In the genomic region with DNA sequence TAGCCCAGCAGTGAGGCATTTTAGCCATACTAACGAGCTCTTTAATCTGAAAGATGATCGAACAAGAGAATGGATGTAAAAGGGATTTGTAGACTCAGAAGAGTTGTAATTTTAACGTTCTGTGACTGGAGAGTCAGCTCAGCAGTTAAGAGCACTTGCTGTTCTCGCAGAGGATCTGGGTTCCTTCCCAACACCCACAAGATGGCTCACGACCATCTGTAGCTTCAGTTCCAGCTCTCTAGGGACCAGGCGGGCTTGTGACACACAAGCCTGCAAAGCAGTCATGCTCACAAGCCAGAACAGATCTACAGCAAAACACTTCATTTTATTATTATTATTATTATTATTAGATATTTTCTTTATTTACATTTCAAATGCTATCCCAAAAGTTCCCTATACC, we compare ENCODE assay signal across 12 mouse cellular contexts. TPM values are rescaled to one million over a fixed set of nuclear protein-coding genes. Genes with fewer than 3 reads are reported as not detected.
DNase-seq lines count a peak whose midpoint lies in the region; ATAC-seq lines count a peak whose summit lies in the region.
"Had no signal": no experiment of that assay in that cellular context is flagged by ENCODE, and none has a peak within 500 bp of the region (broad histone marks: within the 10 kb centered on the region; RNA-seq: fewer than 3 reads in every experiment).

No protein-coding gene starts in this region.

- intact Hi-C loops in heart, postnatal 25 days (cut with DNase I) = no loop called here

- H3K9ac ChIP-seq in hindbrain, embryonic 13.5 days = peak overlapping the region; percentile 29; the same call in 1 of the 2 replicates
- no peak overlapping the region for H3K9ac ChIP-seq in hindbrain, embryonic 12.5 days
- H3K9ac ChIP-seq: hindbrain, embryonic 15.5 days; limb, embryonic 12.5 days had no signal

- H3K36me3 ChIP-seq in hindbrain, embryonic 13.5 days = peaks cover 5% of the 10 kb centered on the region
- peaks cover 13% of the 10 kb centered on the region; the same call in 1 of the 2 replicates for H3K36me3 ChIP-seq in hindbrain, embryonic 12.5 days
- H3K36me3 ChIP-seq: hindbrain, embryonic 15.5 days had no signal

- H3K4me2 ChIP-seq in hindbrain, embryonic 13.5 days = no peak overlapping the region
- H3K4me2 ChIP-seq in hindbrain, embryonic 12.5 days (replicated peaks) = no peak overlapping the region
- H3K4me2 ChIP-seq: hindbrain, embryonic 15.5 days; limb, embryonic 12.5 days had no signal

- peak; percentile 22 for DNase-seq in brain, embryonic 18.5 days (ENCODE audit: low read depth, low spot score)
- peak; percentile 40 for DNase-seq in heart, postnatal 25 days (ENCODE audit: low spot score)
- DNase-seq in right cerebral cortex, postnatal 10 days (ENCODE audit: low spot score in 2 of 2) = peak; percentile 68 to 74
- no peak for DNase-seq in lung, postnatal 36 days
- DNase-seq: lung, postnatal 14 days; thymus, postnatal 36 days had no signal

- no peak for ATAC-seq in hindbrain, embryonic 13.5 days (ENCODE audit: low FRiP score)
- ATAC-seq in hindbrain, embryonic 12.5 days (ENCODE audit: low FRiP score) = no peak
- ATAC-seq in megakaryocyte progenitor cell, adult 5-6 weeks (replicated peaks; ENCODE audit: poor library complexity) = no peak

- no peak overlapping the region for H3K4me3 ChIP-seq in hindbrain, embryonic 13.5 days
- H3K4me3 ChIP-seq in hindbrain, embryonic 12.5 days = no peak overlapping the region
- H3K4me3 ChIP-seq: hindbrain, embryonic 15.5 days; limb, embryonic 12.5 days had no signal

- H3K27me3 ChIP-seq in hindbrain, embryonic 13.5 days = no peaks in the 10 kb centered on the region
- no peaks in the 10 kb centered on the region for H3K27me3 ChIP-seq in hindbrain, embryonic 12.5 days
- H3K27me3 ChIP-seq: hindbrain, embryonic 15.5 days; limb, embryonic 12.5 days had no signal

- no peak overlapping the region for H3K27ac ChIP-seq in hindbrain, embryonic 13.5 days
- H3K27ac ChIP-seq in hindbrain, embryonic 12.5 days = no peak overlapping the region
- H3K27ac ChIP-seq: hindbrain, embryonic 15.5 days; kidney, postnatal 0 days; limb, embryonic 12.5 days had no signal

- peaks cover 40% of the 10 kb centered on the region for H3K4me1 ChIP-seq in hindbrain, embryonic 13.5 days (replicated peaks)
- H3K4me1 ChIP-seq in hindbrain, embryonic 12.5 days = peaks cover 27% of the 10 kb centered on the region

- no peaks in the 10 kb centered on the region for H3K9me3 ChIP-seq in hindbrain, embryonic 13.5 days
- no peaks in the 10 kb centered on the region for H3K9me3 ChIP-seq in hindbrain, embryonic 12.5 days (replicated peaks)
- H3K9me3 ChIP-seq: hindbrain, embryonic 15.5 days; limb, embryonic 12.5 days had no signal

- WGBS in hindbrain, embryonic 13.5 days = 82% methylated on average over 6 of the region's 6 CpGs
- WGBS in hindbrain, embryonic 12.5 days = 80% methylated on average over 6 of the region's 6 CpGs

RNA-seq across cellular contexts. Expression of a gene that starts 25.1 kb away (rescaled TPM):
- polyA plus RNA-seq in hindbrain, embryonic 13.5 days (2015; fragmentation: Nextera tagmentation; extraction: Ambion mirVana) = 390 and 391 TPM in 2 replicates
- polyA plus RNA-seq in hindbrain, embryonic 12.5 days (2016; fragmentation: Nextera tagmentation; extraction: Ambion mirVana) = 411 and 449 TPM in 2 replicates
- 100 to 1,000 TPM; 215 to 235 TPM for total RNA-seq in heart, postnatal 25 days (2021)
- total RNA-seq in megakaryocyte progenitor cell, adult 5-6 weeks (2015) = 654 and 681 TPM in 2 replicates
- total RNA-seq in megakaryocyte progenitor cell, adult 5-6 weeks (2017) = 85.9 and 114 TPM in 2 replicates
